Mouse (Mus musculus) bone marrow macrophage, adult 2 months (primary cell): ENCODE measurements around the gene Ssrp1.

Experiments
- CTCF ChIP-seq: IDR thresholded peaks from 2 replicates; pipeline ENCODE4 v1.5.1; 2012; ENCODE audit warnings: low read depth, mild to moderate bottlenecking, low read length, moderate library complexity
- POLR2A ChIP-seq: IDR thresholded peaks from 2 replicates; pipeline ENCODE4 v1.6.1; 2012; ENCODE audit warnings: mild to moderate bottlenecking, low read depth, low read length, borderline replicate concordance

- TF ChIP-seq CTCF (no peak), POLR2A (no peak)
These were observed 58.9 kb downstream of the Ssrp1 start for GRCm38 (mm10) chr2:85095906-85096305.
